Mouse (Mus musculus): Measurements from ENCODE around the gene Crybg1. TPM values are rescaled to one million over a fixed set of nuclear protein-coding genes. Genes with fewer than 3 reads are reported as not detected.

The Crybg1 gene
- polyA plus RNA-seq, 1 experiment from 2014 or later, result 1.5 TPM

GRCm38 (mm10) chr10:44164258-44164975 lies 15.8 kb upstream of the Crybg1 start:
- no peak for DNase-seq
- H3K27me3 ChIP-seq (ENCODE audit: insufficient read depth, low read length), result no peaks in the 10 kb centered on the region
- H3K9ac ChIP-seq (replicated peaks), result no peak overlapping the region
- WGBS (ENCODE audit: insufficient replicate concordance), result 69% methylated on average over 8 of the region's 8 CpGs
- TF ChIP-seq EP300 (IDR thresholded peaks at IDR 0.05; ENCODE audit: low read depth) (peak; percentile 92), CTCF (IDR thresholded peaks at IDR 0.05; ENCODE audit: low read depth) (no peak)
- H3K27ac ChIP-seq (ENCODE audit: low read depth), result peak overlapping the region; percentile 61
- H3K9me3 ChIP-seq (ENCODE audit: low read length), result no peaks in the 10 kb centered on the region
- H3K36me3 ChIP-seq (replicated peaks; ENCODE audit: insufficient read depth, low read length), result no peaks in the 10 kb centered on the region
- H3K4me2 ChIP-seq (ENCODE audit: low read depth, low read length), result peak overlapping the region; percentile 9; the same call in 1 of the 2 replicates
- peak; percentile 94 for ATAC-seq
- peaks cover 10% of the 10 kb centered on the region; the same call in 1 of the 2 replicates for H3K4me1 ChIP-seq (ENCODE audit: insufficient read depth)
- H3K4me3 ChIP-seq (ENCODE audit: low read depth, low read length), result no peak overlapping the region

- TF ChIP-seq CTCF (IDR thresholded peaks at IDR 0.05; ENCODE audit: low read depth) (no peak), EP300 (IDR thresholded peaks at IDR 0.05; ENCODE audit: low read depth) (no peak)
- Histone ChIP-seq H3K27me3 (ENCODE audit: insufficient read depth, low read length) (no peaks in the 10 kb centered on the region), H3K9ac (replicated peaks) (no peak overlapping the region), H3K36me3 (replicated peaks; ENCODE audit: insufficient read depth, low read length) (no peaks in the 10 kb centered on the region), H3K9me3 (ENCODE audit: low read length) (no peaks in the 10 kb centered on the region), H3K27ac (ENCODE audit: low read depth) (no peak overlapping the region), H3K4me1 (ENCODE audit: insufficient read depth) (peaks cover 10% of the 10 kb centered on the region; the same call in 1 of the 2 replicates), H3K4me3 (ENCODE audit: low read depth, low read length) (no peak overlapping the region), H3K4me2 (ENCODE audit: low read depth, low read length) (no peak overlapping the region)
- WGBS (ENCODE audit: insufficient replicate concordance), result 75% methylated on average over 4 of the region's 4 CpGs
- ATAC-seq (no peak), DNase-seq (no peak)
Measured at GRCm38 (mm10) chr10:44163028-44163427, 14.4 kb upstream of the Crybg1 start.

- no peak for ATAC-seq
- H3K4me1 ChIP-seq (ENCODE audit: insufficient read depth), result peaks cover 10% of the 10 kb centered on the region; the same call in 1 of the 2 replicates
- no peak overlapping the region for H3K4me3 ChIP-seq (ENCODE audit: low read depth, low read length)
- H3K27me3 ChIP-seq (ENCODE audit: insufficient read depth, low read length), result no peaks in the 10 kb centered on the region
- TF ChIP-seq CTCF (IDR thresholded peaks at IDR 0.05; ENCODE audit: low read depth) (peak; percentile 45), EP300 (IDR thresholded peaks at IDR 0.05; ENCODE audit: low read depth) (no peak)
- 50% methylated on average over 4 of the region's 4 CpGs for WGBS (ENCODE audit: insufficient replicate concordance)
- H3K4me2 ChIP-seq (ENCODE audit: low read depth, low read length), result no peak overlapping the region
- H3K9me3 ChIP-seq (ENCODE audit: low read length), result no peaks in the 10 kb centered on the region
- no peaks in the 10 kb centered on the region for H3K36me3 ChIP-seq (replicated peaks; ENCODE audit: insufficient read depth, low read length)
- H3K9ac ChIP-seq (replicated peaks), result no peak overlapping the region
- no peak for DNase-seq
- H3K27ac ChIP-seq (ENCODE audit: low read depth), result no peak overlapping the region
Measured at GRCm38 (mm10) chr10:44160150-44160549, 11.5 kb upstream of the Crybg1 start.

- ATAC-seq, result no peak
- 67% methylated on average over 2 of the region's 2 CpGs for WGBS (ENCODE audit: insufficient replicate concordance)
- no peaks in the 10 kb centered on the region for H3K4me1 ChIP-seq (ENCODE audit: insufficient read depth)
- no peak overlapping the region for H3K27ac ChIP-seq (ENCODE audit: low read depth)
- no peak overlapping the region for H3K4me3 ChIP-seq (ENCODE audit: low read depth, low read length)
- no peak overlapping the region for H3K4me2 ChIP-seq (ENCODE audit: low read depth, low read length)
- H3K9ac ChIP-seq (replicated peaks), result no peak overlapping the region
- H3K27me3 ChIP-seq (ENCODE audit: insufficient read depth, low read length), result no peaks in the 10 kb centered on the region
- no peak for DNase-seq
- no peaks in the 10 kb centered on the region for H3K36me3 ChIP-seq (replicated peaks; ENCODE audit: insufficient read depth, low read length)
- no peak for TF ChIP-seq EP300 (IDR thresholded peaks at IDR 0.05; ENCODE audit: low read depth)
- TF ChIP-seq CTCF (IDR thresholded peaks at IDR 0.05; ENCODE audit: low read depth), result no peak
- no peaks in the 10 kb centered on the region for H3K9me3 ChIP-seq (ENCODE audit: low read length)
Measured at GRCm38 (mm10) chr10:44157489-44157888, 8.8 kb upstream of the Crybg1 start.

GRCm38 (mm10) chr10:44150501-44150900 lies 1.8 kb upstream of the Crybg1 start:
- Histone ChIP-seq H3K27ac (ENCODE audit: low read depth) (no peak overlapping the region), H3K36me3 (replicated peaks; ENCODE audit: insufficient read depth, low read length) (no peaks in the 10 kb centered on the region), H3K27me3 (ENCODE audit: insufficient read depth, low read length) (peaks cover 17% of the 10 kb centered on the region), H3K4me1 (ENCODE audit: insufficient read depth) (0 out of 2 replicates have a peak, but pooled peaks cover 3% of the 10 kb centered on the region), H3K9me3 (ENCODE audit: low read length) (no peaks in the 10 kb centered on the region), H3K4me2 (ENCODE audit: low read depth, low read length) (no peak overlapping the region), H3K4me3 (ENCODE audit: low read depth, low read length) (no peak overlapping the region), H3K9ac (replicated peaks) (no peak overlapping the region)
- no peak for ATAC-seq
- DNase-seq, result no peak
- no peak for TF ChIP-seq CTCF (IDR thresholded peaks at IDR 0.05; ENCODE audit: low read depth)
- TF ChIP-seq EP300 (IDR thresholded peaks at IDR 0.05; ENCODE audit: low read depth), result no peak
- 75% methylated on average over 2 of the region's 2 CpGs for WGBS (ENCODE audit: insufficient replicate concordance)

- 80% methylated on average over 10 of the region's 10 CpGs for WGBS (ENCODE audit: insufficient replicate concordance)
- H3K27me3 ChIP-seq (ENCODE audit: insufficient read depth, low read length), result peaks cover 9% of the 10 kb centered on the region
- no peak for ATAC-seq
- H3K4me1 ChIP-seq (ENCODE audit: insufficient read depth), result 0 out of 2 replicates have a peak, but pooled peaks cover under 1% of the 10 kb centered on the region
- no peak for DNase-seq
- H3K4me2 ChIP-seq (ENCODE audit: low read depth, low read length), result no peak overlapping the region
- no peaks in the 10 kb centered on the region for H3K36me3 ChIP-seq (replicated peaks; ENCODE audit: insufficient read depth, low read length)
- TF ChIP-seq EP300 (IDR thresholded peaks at IDR 0.05; ENCODE audit: low read depth) (no peak), CTCF (IDR thresholded peaks at IDR 0.05; ENCODE audit: low read depth) (no peak)
- H3K9ac ChIP-seq (replicated peaks), result no peak overlapping the region
- H3K9me3 ChIP-seq (ENCODE audit: low read length), result no peaks in the 10 kb centered on the region
- no peak overlapping the region for H3K4me3 ChIP-seq (ENCODE audit: low read depth, low read length)
- no peak overlapping the region for H3K27ac ChIP-seq (ENCODE audit: low read depth)
Measured at GRCm38 (mm10) chr10:44143401-44143800, 5.3 kb downstream of the Crybg1 start.
